9 mouse cellular contexts compared by ENCODE assay signal in genomic region chr15:93750953-93751352, GRCm38 (mm10).
DNase-seq lines count a peak whose midpoint lies in the region; ATAC-seq and TF ChIP-seq lines count a peak whose summit lies in the region.
"Had no signal": no experiment of that assay in that cellular context is flagged by ENCODE, and none has a peak within 500 bp of the region (broad histone marks: within the 10 kb centered on the region; RNA-seq: fewer than 3 reads in every experiment).

No protein-coding gene starts in this region.

- peaks cover 8% of the 10 kb centered on the region for H3K4me1 ChIP-seq in heart, embryonic 10.5 days
- H3K4me1 ChIP-seq in liver, postnatal 0 days (ENCODE audit: insufficient read depth) = no peaks in the 10 kb centered on the region
- H3K4me1 ChIP-seq in stomach, embryonic 15.5 days = no peaks in the 10 kb centered on the region
- H3K4me1 ChIP-seq in forebrain, embryonic 14.5 days (ENCODE audit: control insufficient read depth, insufficient read depth, low read length) = no peaks in the 10 kb centered on the region
- H3K4me1 ChIP-seq: midbrain, embryonic 12.5 days had no signal

- TF ChIP-seq CTCF in liver, postnatal 0 days (IDR thresholded peaks at IDR 0.05; ENCODE audit: low read depth) = peak; percentile 46

- no peaks in the 10 kb centered on the region for H3K27me3 ChIP-seq in heart, embryonic 10.5 days (ENCODE audit: insufficient read depth, poor library complexity, severe bottlenecking)
- no peaks in the 10 kb centered on the region for H3K27me3 ChIP-seq in liver, postnatal 0 days (ENCODE audit: insufficient read depth, low read length)
- no peaks in the 10 kb centered on the region for H3K27me3 ChIP-seq in stomach, embryonic 15.5 days (replicated peaks)
- H3K27me3 ChIP-seq in forebrain, embryonic 14.5 days (replicated peaks; ENCODE audit: control insufficient read depth, insufficient read depth, low read length) = no peaks in the 10 kb centered on the region
- H3K27me3 ChIP-seq: midbrain, embryonic 12.5 days had no signal

- peaks cover 4% of the 10 kb centered on the region; the same call in 1 of the 2 replicates for H3K9me3 ChIP-seq in heart, embryonic 10.5 days
- H3K9me3 ChIP-seq in liver, postnatal 0 days (ENCODE audit: low read length) = no peaks in the 10 kb centered on the region
- H3K9me3 ChIP-seq in stomach, embryonic 15.5 days = no peaks in the 10 kb centered on the region
- no peaks in the 10 kb centered on the region for H3K9me3 ChIP-seq in forebrain, embryonic 14.5 days (replicated peaks; ENCODE audit: control insufficient read depth, low read length)

- peak; percentile 22; the same call in 1 of the 2 replicates for TF ChIP-seq EP300 in liver, postnatal 0 days (IDR thresholded peaks at IDR 0.05; ENCODE audit: low read depth)

- no peak overlapping the region for H3K27ac ChIP-seq in heart, embryonic 10.5 days
- H3K27ac ChIP-seq in liver, postnatal 0 days (ENCODE audit: low read depth) = no peak overlapping the region
- H3K27ac ChIP-seq in stomach, embryonic 15.5 days = no peak overlapping the region
- H3K27ac ChIP-seq in forebrain, embryonic 14.5 days (ENCODE audit: low read depth, low read length) = no peak overlapping the region
- H3K27ac ChIP-seq: midbrain, embryonic 12.5 days had no signal

- no peak overlapping the region for H3K4me3 ChIP-seq in heart, embryonic 10.5 days
- H3K4me3 ChIP-seq in liver, postnatal 0 days (ENCODE audit: low read depth, low read length) = no peak overlapping the region
- no peak overlapping the region for H3K4me3 ChIP-seq in stomach, embryonic 15.5 days (replicated peaks)
- no peak overlapping the region for H3K4me3 ChIP-seq in forebrain, embryonic 14.5 days (ENCODE audit: low read depth, low read length)
- H3K4me3 ChIP-seq: midbrain, embryonic 12.5 days had no signal

- DNase-seq in heart, adult 11 months = peak; percentile 96
- DNase-seq in heart, embryonic 10.5 days (ENCODE audit: low spot score) = no peak
- peak; percentile 57 to 59 for DNase-seq in adrenal gland, postnatal 36 days
- peak; percentile 33 to 37 for DNase-seq in heart, adult 9 months (ENCODE audit: low spot score in 2 of 2)
- DNase-seq in layer of hippocampus, adult 11-12 months (ENCODE audit: low spot score) = peak; percentile 68
- peak; percentile 29 for DNase-seq in liver, postnatal 0 days
- no peak for DNase-seq in forebrain, embryonic 14.5 days (ENCODE audit: low spot score)

- 14% methylated on average over 8 of the region's 8 CpGs for WGBS in heart, embryonic 10.5 days
- 8% methylated on average over 8 of the region's 8 CpGs for WGBS in liver, postnatal 0 days (ENCODE audit: insufficient replicate concordance)
- 27% methylated on average over 8 of the region's 8 CpGs for WGBS in stomach, embryonic 15.5 days
- WGBS in forebrain, embryonic 14.5 days = 68% methylated on average over 8 of the region's 8 CpGs

- no peak overlapping the region for H3K4me2 ChIP-seq in liver, postnatal 0 days (ENCODE audit: low read depth, low read length)
- no peak overlapping the region for H3K4me2 ChIP-seq in stomach, embryonic 15.5 days
- H3K4me2 ChIP-seq in forebrain, embryonic 14.5 days (ENCODE audit: low read length) = no peak overlapping the region
- H3K4me2 ChIP-seq: midbrain, embryonic 12.5 days had no signal

- no peak overlapping the region for H3K9ac ChIP-seq in liver, postnatal 0 days (replicated peaks)
- H3K9ac ChIP-seq in stomach, embryonic 15.5 days = no peak overlapping the region
- H3K9ac ChIP-seq in forebrain, embryonic 14.5 days (ENCODE audit: low read length) = no peak overlapping the region
- H3K9ac ChIP-seq: midbrain, embryonic 12.5 days had no signal

- no peaks in the 10 kb centered on the region for H3K36me3 ChIP-seq in heart, embryonic 10.5 days
- H3K36me3 ChIP-seq in liver, postnatal 0 days (replicated peaks; ENCODE audit: insufficient read depth, low read length) = no peaks in the 10 kb centered on the region
- H3K36me3 ChIP-seq in stomach, embryonic 15.5 days = no peaks in the 10 kb centered on the region
- H3K36me3 ChIP-seq in forebrain, embryonic 14.5 days (ENCODE audit: control insufficient read depth, insufficient read depth, low read length) = no peaks in the 10 kb centered on the region
- H3K36me3 ChIP-seq: midbrain, embryonic 12.5 days had no signal

- peak; percentile 35; the same call in 1 of the 2 replicates for ATAC-seq in liver, postnatal 0 days
- peak; percentile 31; the same call in 1 of the 2 replicates for ATAC-seq in stomach, embryonic 15.5 days (ENCODE audit: insufficient read depth, low FRiP score, low read depth)
- ATAC-seq in forebrain, embryonic 14.5 days = no peak

Comparison
In these comparisons a context has a peak if more than half of its experiments do, and no peak if none do; other contexts are left out.
1. DNase-seq: peak in heart, adult 11 months (single experiment), adrenal gland, postnatal 36 days (2 of 2), heart, adult 9 months (2 of 2), layer of hippocampus, adult 11-12 months (single experiment) and liver, postnatal 0 days (single experiment); none in heart, embryonic 10.5 days (single experiment) and forebrain, embryonic 14.5 days (single experiment).